Mouse (Mus musculus): ENCODE measurements around the gene Rffl. TPM values are rescaled to one million over a fixed set of nuclear protein-coding genes. Genes with fewer than 3 reads are reported as not detected.
"Not testable (repeated sequence)": the region's sequence is repeated elsewhere in the genome, so short reads cannot be mapped to it uniquely, and the experiment has no call there.

Gene Rffl
- polyA plus RNA-seq, 1 experiment from 2014 or later: 24.5 TPM

DNA sequence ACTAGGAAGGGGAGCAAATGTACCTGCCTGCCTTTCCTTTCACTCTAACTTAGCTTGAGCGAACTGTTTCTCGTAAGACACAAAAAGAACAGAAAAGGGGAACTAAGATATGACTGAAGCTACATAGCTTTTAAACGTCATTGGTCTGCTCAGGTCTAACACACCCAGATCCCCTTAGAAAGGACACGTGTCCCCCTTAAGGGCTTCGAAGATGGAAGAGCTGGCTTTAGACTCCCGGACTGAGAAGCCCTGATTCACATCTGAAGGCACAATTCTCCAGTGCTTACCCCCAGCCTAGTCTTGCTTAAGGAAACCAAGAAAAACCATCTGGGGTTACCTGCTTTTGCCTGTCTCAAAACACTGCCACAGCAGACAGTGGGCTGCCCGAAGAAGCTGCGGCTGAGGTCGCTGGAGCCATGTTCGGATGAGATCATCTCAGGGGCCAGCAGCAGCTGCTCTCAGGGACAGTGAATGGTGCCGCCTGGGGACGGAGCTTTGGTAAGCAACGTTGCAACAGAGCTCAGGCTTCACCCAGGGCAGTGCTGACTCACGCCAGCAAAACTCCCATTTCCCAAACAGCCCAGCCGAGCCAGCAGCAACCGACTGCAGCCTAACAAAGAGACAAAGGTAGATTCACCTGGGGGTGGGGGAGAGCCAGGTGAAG lies 25.5 kb downstream of the Rffl start:
- peaks cover 96% of the 10 kb centered on the region for H3K4me1 ChIP-seq (replicated peaks)
- H3K27ac ChIP-seq (replicated peaks): peak overlapping the region; percentile 98
- H3K4me3 ChIP-seq (replicated peaks): peak overlapping the region; percentile 60
- no peaks in the 10 kb centered on the region for H3K9me3 ChIP-seq (replicated peaks)
- H3K4me2 ChIP-seq: peak overlapping the region; percentile 92
- WGBS (ENCODE audit: insufficient replicate concordance): 2% methylated on average over 16 of the region's 16 CpGs
- peak; percentile 91 for ATAC-seq (ENCODE audit: insufficient read depth)
- H3K36me3 ChIP-seq (replicated peaks): peaks cover 17% of the 10 kb centered on the region; the same call in 1 of the 2 replicates
- peak overlapping the region; percentile 79 for H3K9ac ChIP-seq
- no peaks in the 10 kb centered on the region for H3K27me3 ChIP-seq

DNA sequence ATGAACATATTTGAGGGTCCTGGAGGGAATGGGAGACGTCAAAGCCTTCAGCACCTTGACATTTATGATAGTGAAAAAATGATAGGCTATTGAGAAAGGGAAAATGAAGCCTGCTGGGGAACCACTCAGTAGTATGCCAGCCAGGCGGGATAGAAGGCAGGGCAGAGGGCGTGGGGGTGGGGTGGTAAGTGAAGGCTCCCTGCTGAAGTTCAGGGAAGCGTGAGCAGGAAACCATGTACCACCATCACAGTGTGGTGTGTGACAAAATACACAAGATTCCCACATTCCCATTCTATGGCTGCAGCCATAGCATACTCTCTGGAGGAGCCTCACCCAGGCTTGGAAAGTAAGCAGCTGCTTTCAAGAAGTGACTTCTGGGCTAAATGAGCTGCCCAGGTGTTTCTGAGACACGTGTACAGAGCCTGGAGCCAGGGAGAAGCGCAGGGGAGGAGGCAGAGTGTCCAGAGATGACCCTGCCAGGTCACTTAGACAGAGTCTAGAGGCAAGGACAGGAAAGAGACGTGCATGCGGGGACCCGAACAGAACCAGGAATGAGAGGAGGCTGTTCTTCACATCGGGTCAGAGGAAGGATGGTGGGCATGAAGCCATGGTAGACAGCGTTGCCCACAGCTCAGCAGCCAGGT lies 26.1 kb downstream of the Rffl start:
- Histone ChIP-seq H3K9me3 (replicated peaks) (no peaks in the 10 kb centered on the region), H3K9ac (peak overlapping the region; percentile 79), H3K27ac (replicated peaks) (peak overlapping the region; percentile 98), H3K4me1 (replicated peaks) (peaks cover 96% of the 10 kb centered on the region), H3K36me3 (replicated peaks) (peaks cover 17% of the 10 kb centered on the region; the same call in 1 of the 2 replicates), H3K27me3 (no peaks in the 10 kb centered on the region), H3K4me3 (replicated peaks) (peak overlapping the region; percentile 60), H3K4me2 (peak overlapping the region; percentile 92)
- ATAC-seq (ENCODE audit: insufficient read depth): no peak
- WGBS (ENCODE audit: insufficient replicate concordance): 40% methylated on average over 11 of the region's 11 CpGs

DNA sequence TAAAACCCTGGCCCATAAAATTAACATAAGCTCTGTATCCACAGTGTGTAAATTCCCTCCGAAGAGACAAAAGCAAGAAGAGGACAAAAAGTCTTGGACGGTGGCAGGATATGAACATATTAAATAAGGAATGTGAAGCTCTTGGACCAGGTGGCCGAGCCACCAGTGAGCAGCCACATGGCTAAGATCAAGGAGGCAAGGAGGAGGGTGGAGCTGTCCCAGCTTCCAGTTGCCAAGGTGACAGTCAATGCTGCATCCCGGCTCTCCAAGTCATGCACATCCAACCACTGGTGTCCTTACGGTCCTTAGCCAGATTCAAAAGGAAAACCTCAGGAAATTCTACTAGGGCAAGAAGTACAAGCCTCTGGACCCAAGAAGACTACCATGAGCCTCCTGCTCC lies 32.5 kb downstream of the Rffl start:
- Histone ChIP-seq H3K27ac (replicated peaks) (no peak overlapping the region), H3K9ac (no peak overlapping the region), H3K9me3 (replicated peaks) (no peaks in the 10 kb centered on the region), H3K27me3 (no peaks in the 10 kb centered on the region), H3K4me2 (no peak overlapping the region), H3K4me3 (replicated peaks) (no peak overlapping the region), H3K36me3 (replicated peaks) (peaks cover 43% of the 10 kb centered on the region), H3K4me1 (replicated peaks) (peaks cover 65% of the 10 kb centered on the region)
- no peak for ATAC-seq (ENCODE audit: insufficient read depth)
- WGBS (ENCODE audit: insufficient replicate concordance): 70% methylated on average over 5 of the region's 5 CpGs

- peaks cover 66% of the 10 kb centered on the region for H3K4me1 ChIP-seq (replicated peaks)
- no peaks in the 10 kb centered on the region for H3K27me3 ChIP-seq
- H3K4me3 ChIP-seq (replicated peaks): no peak overlapping the region
- no peak overlapping the region for H3K9ac ChIP-seq
- no peak overlapping the region for H3K27ac ChIP-seq (replicated peaks)
- WGBS (ENCODE audit: insufficient replicate concordance): 44% methylated on average over 7 of the region's 7 CpGs
- 0 out of 2 replicates have a peak, but pooled peaks have one; percentile 42 for ATAC-seq (ENCODE audit: insufficient read depth)
- H3K4me2 ChIP-seq: no peak overlapping the region
- no peaks in the 10 kb centered on the region for H3K9me3 ChIP-seq (replicated peaks)
- peaks cover 44% of the 10 kb centered on the region for H3K36me3 ChIP-seq (replicated peaks)
Measured at GRCm38 (mm10) chr11:82837848-82838247, 33.2 kb downstream of the Rffl start.

DNA sequence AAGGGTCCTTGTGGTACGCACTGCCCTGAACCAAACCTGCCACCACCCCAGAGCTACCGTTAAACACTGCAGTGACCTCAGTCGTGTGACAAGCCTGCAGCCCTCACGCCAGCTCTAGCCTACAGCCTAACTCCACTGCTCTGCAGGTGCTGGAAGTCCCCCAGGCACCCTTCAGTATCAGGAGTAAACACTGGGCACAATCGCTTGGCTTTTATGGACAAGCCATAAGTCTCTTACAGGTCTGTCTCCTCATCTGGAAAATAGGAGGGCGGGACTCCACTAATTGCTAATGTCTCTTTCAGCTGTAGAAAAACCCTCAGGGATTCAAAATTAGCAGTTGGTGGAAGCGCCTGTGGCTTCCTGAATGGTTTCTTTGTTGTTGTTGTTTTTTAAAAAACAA lies 33.8 kb downstream of the Rffl start:
- Histone ChIP-seq H3K27me3 (no peaks in the 10 kb centered on the region), H3K4me3 (replicated peaks) (no peak overlapping the region), H3K4me2 (no peak overlapping the region), H3K27ac (replicated peaks) (peak overlapping the region; percentile 1; the same call in 1 of the 2 replicates), H3K36me3 (replicated peaks) (peaks cover 44% of the 10 kb centered on the region), H3K9ac (no peak overlapping the region), H3K4me1 (replicated peaks) (peaks cover 64% of the 10 kb centered on the region), H3K9me3 (replicated peaks) (no peaks in the 10 kb centered on the region)
- no peak for ATAC-seq (ENCODE audit: insufficient read depth)
- 68% methylated on average over 7 of the region's 7 CpGs for WGBS (ENCODE audit: insufficient replicate concordance)

GRCm38 (mm10) chr11:82835616-82836432 lies 35.2 kb downstream of the Rffl start:
- peaks cover 53% of the 10 kb centered on the region for H3K36me3 ChIP-seq (replicated peaks)
- no peak for ATAC-seq (ENCODE audit: insufficient read depth)
- H3K4me2 ChIP-seq: no peak overlapping the region
- H3K4me1 ChIP-seq (replicated peaks): peaks cover 62% of the 10 kb centered on the region
- 77% methylated on average over 11 of the region's 11 CpGs for WGBS (ENCODE audit: insufficient replicate concordance)
- H3K9me3 ChIP-seq (replicated peaks): no peaks in the 10 kb centered on the region
- peak overlapping the region; percentile 29; the same call in 1 of the 2 replicates for H3K27ac ChIP-seq (replicated peaks)
- H3K4me3 ChIP-seq (replicated peaks): no peak overlapping the region
- H3K9ac ChIP-seq: no peak overlapping the region
- no peaks in the 10 kb centered on the region for H3K27me3 ChIP-seq

GRCm38 (mm10) chr11:82834359-82834758 lies 36.7 kb downstream of the Rffl start:
- peak overlapping the region; percentile 42; the same call in 1 of the 2 replicates for H3K27ac ChIP-seq (replicated peaks)
- H3K4me3 ChIP-seq (replicated peaks); H3K9ac ChIP-seq; H3K9me3 ChIP-seq (replicated peaks); H3K27me3 ChIP-seq; ATAC-seq (ENCODE audit: insufficient read depth): not testable (repeated sequence)
- H3K4me2 ChIP-seq: 0 out of 2 replicates have a peak overlapping the region, but pooled peaks have one; percentile 7
- WGBS (ENCODE audit: insufficient replicate concordance): 61% methylated on average over 7 of the region's 7 CpGs
- H3K4me1 ChIP-seq (replicated peaks): peaks cover 52% of the 10 kb centered on the region
- H3K36me3 ChIP-seq (replicated peaks): peaks cover 56% of the 10 kb centered on the region

GRCm38 (mm10) chr11:82833929-82834328 lies 37.1 kb downstream of the Rffl start:
- H3K27me3 ChIP-seq: no peaks in the 10 kb centered on the region
- H3K4me3 ChIP-seq (replicated peaks): no peak overlapping the region
- 47% methylated on average over 8 of the region's 8 CpGs for WGBS (ENCODE audit: insufficient replicate concordance)
- H3K4me1 ChIP-seq (replicated peaks): peaks cover 52% of the 10 kb centered on the region
- H3K36me3 ChIP-seq (replicated peaks): peaks cover 61% of the 10 kb centered on the region
- H3K4me2 ChIP-seq: 0 out of 2 replicates have a peak overlapping the region, but pooled peaks have one; percentile 7
- H3K9me3 ChIP-seq (replicated peaks): no peaks in the 10 kb centered on the region
- ATAC-seq (ENCODE audit: insufficient read depth): no peak
- peak overlapping the region; percentile 42; the same call in 1 of the 2 replicates for H3K27ac ChIP-seq (replicated peaks)
- H3K9ac ChIP-seq: no peak overlapping the region; the same call in 1 of the 2 replicates

DNA sequence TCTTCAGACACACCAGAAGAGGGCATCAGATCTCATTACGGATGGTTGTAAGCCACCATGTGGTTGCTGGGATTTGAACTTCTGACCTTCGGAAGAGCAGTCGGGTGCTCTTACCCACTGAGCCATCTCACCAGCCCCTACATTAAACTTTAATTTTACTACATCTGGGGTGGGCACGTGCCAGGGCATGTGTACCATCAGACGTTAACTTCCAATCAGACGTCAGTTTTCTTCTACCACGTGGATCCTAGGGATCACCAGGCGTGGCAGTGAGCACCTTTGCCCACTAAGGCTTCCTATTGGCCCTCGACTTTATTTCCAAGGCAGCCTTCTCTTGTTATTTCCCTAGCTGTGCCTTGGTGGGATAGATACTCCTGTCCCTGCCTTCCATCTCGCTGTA lies 38.6 kb downstream of the Rffl start:
- peaks cover 38% of the 10 kb centered on the region for H3K4me1 ChIP-seq (replicated peaks)
- not testable (repeated sequence) for ATAC-seq (ENCODE audit: insufficient read depth)

GRCm38 (mm10) chr11:82831008-82831893 lies 39.8 kb downstream of the Rffl start:
- no peak for ATAC-seq (ENCODE audit: insufficient read depth)

More for the DNA sequence above, 38.6 kb downstream of the Rffl start:
- H3K36me3 ChIP-seq (replicated peaks): peaks cover 64% of the 10 kb centered on the region
- not testable (repeated sequence) for H3K27me3 ChIP-seq; H3K4me3 ChIP-seq (replicated peaks); H3K9ac ChIP-seq; H3K4me2 ChIP-seq; H3K27ac ChIP-seq (replicated peaks); H3K9me3 ChIP-seq (replicated peaks)
- 76% methylated on average over 10 of the region's 10 CpGs for WGBS (ENCODE audit: insufficient replicate concordance)

More at GRCm38 (mm10) chr11:82831008-82831893, 39.8 kb downstream of the Rffl start:
- 41% methylated on average over 10 of the region's 10 CpGs for WGBS (ENCODE audit: insufficient replicate concordance)
- Histone ChIP-seq H3K4me2 (no peak overlapping the region), H3K27ac (replicated peaks) (no peak overlapping the region), H3K27me3 (no peaks in the 10 kb centered on the region), H3K4me1 (replicated peaks) (peaks cover 39% of the 10 kb centered on the region), H3K9me3 (replicated peaks) (no peaks in the 10 kb centered on the region), H3K36me3 (replicated peaks) (peaks cover 52% of the 10 kb centered on the region), H3K4me3 (replicated peaks) (no peak overlapping the region), H3K9ac (no peak overlapping the region)

Measured in liver, embryonic 15.5 days (tissue).